9 mouse cellular contexts compared by ENCODE assay signal in genomic region chr14:74646107-74646793, GRCm38 (mm10). TPM values are rescaled to one million over a fixed set of nuclear protein-coding genes. Genes with fewer than 3 reads are reported as not detected.
DNase-seq lines count a peak whose midpoint lies in the region; ATAC-seq and TF ChIP-seq lines count a peak whose summit lies in the region.
"Had no signal": no experiment of that assay in that cellular context is flagged by ENCODE, and none has a peak within 500 bp of the region (broad histone marks: within the 10 kb centered on the region; RNA-seq: fewer than 3 reads in every experiment).

No protein-coding gene starts in this region.

- no peak for TF ChIP-seq POLR2A in bone marrow macrophage, adult 2 months (IDR thresholded peaks at IDR 0.05; ENCODE audit: borderline replicate concordance, low read depth, low read length)

- WGBS in liver, embryonic 12.5 days (ENCODE audit: insufficient replicate concordance) = 17% methylated on average over 11 of the region's 11 CpGs

- peaks cover 37% of the 10 kb centered on the region for H3K4me1 ChIP-seq in bone marrow macrophage, adult 2 months (ENCODE audit: control insufficient read depth, insufficient read depth, low read length)
- H3K4me1 ChIP-seq in liver, embryonic 12.5 days = peaks cover 29% of the 10 kb centered on the region

- no peaks in the 10 kb centered on the region for H3K36me3 ChIP-seq in liver, embryonic 12.5 days

- peaks cover 23% of the 10 kb centered on the region for H3K27me3 ChIP-seq in liver, embryonic 12.5 days (replicated peaks)

- peak overlapping the region; percentile 42 for H3K4me2 ChIP-seq in liver, embryonic 12.5 days

- peak; percentile 69 for ATAC-seq in liver, embryonic 12.5 days
- no peak for ATAC-seq in frontal cortex, adult (ENCODE audit: low TSS enrichment)

- intact Hi-C loops in heart, postnatal 25 days (cut with DNase I) = loop anchor here (5.0 kb wide), 1 partner anchor 61 kb away; no protein-coding TSS in a partner anchor

- TF ChIP-seq CTCF in bone marrow macrophage, adult 2 months (IDR thresholded peaks at IDR 0.05; ENCODE audit: low read depth, low read length) = no peak

- no peaks in the 10 kb centered on the region for H3K9me3 ChIP-seq in liver, embryonic 12.5 days (replicated peaks)

- peak; percentile 35 to 60 for DNase-seq in heart, adult 18-20 months
- no peak for DNase-seq in heart, postnatal 25 days (ENCODE audit: low spot score)
- peak; percentile 63 to 76 for DNase-seq in natural killer cell, adult 2 months (ENCODE audit: low spot score in 2 of 2)
- no peak for DNase-seq in left cerebral cortex, adult 18-20 months (ENCODE audit: low spot score in 2 of 2)
- no peak for DNase-seq in frontal cortex, postnatal 10 days (ENCODE audit: low spot score in 2 of 2)
- DNase-seq: retina, postnatal 1 day had no signal

- peak overlapping the region; percentile 49 for H3K27ac ChIP-seq in bone marrow macrophage, adult 2 months (ENCODE audit: insufficient read depth, low read depth, low read length)
- H3K27ac ChIP-seq in liver, embryonic 12.5 days = no peak overlapping the region

- peak overlapping the region; percentile 29 for H3K4me3 ChIP-seq in bone marrow macrophage, adult 2 months (ENCODE audit: insufficient read depth, low read length)
- no peak overlapping the region; the same call in 1 of the 2 replicates for H3K4me3 ChIP-seq in liver, embryonic 12.5 days

- no peak overlapping the region for H3K9ac ChIP-seq in liver, embryonic 12.5 days

RNA-seq across cellular contexts. Expression of gene Htr2a, which starts 5.6 kb away (rescaled TPM):
- total RNA-seq in heart, adult 18-20 months (2021) = under 1 TPM; 0.47 to 0.82 TPM
- under 1 TPM; 0.75 to 0.78 TPM for total RNA-seq in heart, postnatal 25 days (2021)
- polyA plus RNA-seq in bone marrow macrophage, adult 2 months (2012; ENCODE audit: insufficient read depth, insufficient read length, missing spikeins) = 0.19 and 0.47 TPM in 2 replicates
- 0.29 and 0.31 TPM in 2 replicates for polyA plus RNA-seq in liver, embryonic 12.5 days (2016; fragmentation: Nextera tagmentation; extraction: Ambion mirVana)
- 10 to 100 TPM; 22.6 to 25.6 TPM for total RNA-seq in left cerebral cortex, adult 18-20 months (2021)

Comparison
In these comparisons a context has a peak if more than half of its experiments do, and no peak if none do; other contexts are left out.
1. DNase-seq: peak in heart, adult 18-20 months (2 of 2) and natural killer cell, adult 2 months (2 of 2); none in heart, postnatal 25 days (single experiment), left cerebral cortex, adult 18-20 months (0 of 2) and frontal cortex, postnatal 10 days (0 of 2).
2. RNA of gene Htr2a, which starts 5.6 kb away (total RNA-seq): 22.6 to 25.6 TPM in left cerebral cortex, adult 18-20 months; 0.47 to 0.82 TPM in heart, adult 18-20 months and 0.75 to 0.78 TPM in heart, postnatal 25 days; every median in the first group is over 10 times any median in the second.